Mouse (Mus musculus) cerebellum, adult 11-12 months (tissue): ENCODE results near the gene G6pd2.

ENCODE experiments used
- DNase-seq: peaks from one replicate; pipeline ENCODE4 v3.0.0; 2022

The G6pd2 gene

GRCm38 (mm10) chr5:61808516-61808915 is at the start of gene G6pd2:
G6pd2 (plus strand) TSS chr5:61808816.
- DNase-seq, result no peak

- no peak for DNase-seq
These were observed 44.4 kb upstream of the G6pd2 start for GRCm38 (mm10) chr5:61764214-61764613.

GRCm38 (mm10) chr5:61832935-61833551 is 24.4 kb downstream of the G6pd2 start:
- no peak for DNase-seq

- no peak for DNase-seq
These were observed 35.3 kb downstream of the G6pd2 start for GRCm38 (mm10) chr5:61843891-61844290.
